Mouse (Mus musculus) heart, embryonic 13.5 days (tissue): Measurements from ENCODE around the gene Runx3. TPM values are rescaled to one million over a fixed set of nuclear protein-coding genes. Genes with fewer than 3 reads are reported as not detected.

Source experiments
- polyA plus RNA-seq: library from polyadenylated mRNA; unstranded; fragments of >200 nt; fragmentation: Nextera tagmentation; extraction: Ambion mirVana; gene quantifications from 2 replicates; pipeline ENCODE4 v1.2.1, GENCODE M21; 2015

The Runx3 gene
- polyA plus RNA-seq, 1 experiment from 2014 or later: 0.05 TPM

Other genes with a start within 250 kb of the Runx3 start
- 132 and 149 TPM in 2 replicates for gene Tmem50a, start 205.6 kb upstream of the Runx3 start, polyA plus RNA-seq
- 325 and 327 TPM in 2 replicates for gene Rsrp1, start 197.1 kb upstream of the Runx3 start, polyA plus RNA-seq
- gene Syf2, start 189.8 kb upstream of the Runx3 start, polyA plus RNA-seq: 53.0 and 55.6 TPM in 2 replicates
- 202 and 213 TPM in 2 replicates for gene Clic4, start 152.2 kb downstream of the Runx3 start, polyA plus RNA-seq
- gene Srrm1, start 232.7 kb downstream of the Runx3 start, polyA plus RNA-seq: 141 and 146 TPM in 2 replicates